Mouse (Mus musculus) embryonic fibroblast, embryonic 13.5 days (primary cell): Measurements from ENCODE around the gene Dgcr2. TPM values are rescaled to one million over a fixed set of nuclear protein-coding genes. Genes with fewer than 3 reads are reported as not detected.
A peak's percentile ranks its signal among the peaks of the same experiment; 100 is the strongest.

Experiments
- H3K27ac ChIP-seq: 2 replicates; pipeline ENCODE4 v1.5.1; 2012; ENCODE audit warnings: low read length, control low read depth, inconsistent platforms; ENCODE audit not compliant: insufficient read depth
- H3K4me1 ChIP-seq: 2 replicates; pipeline ENCODE4 v1.6.1; 2011; ENCODE audit warnings: low read length; ENCODE audit not compliant: control insufficient read depth, insufficient read depth
- H3K4me3 ChIP-seq: 2 replicates; pipeline ENCODE4 v1.5.1; 2011; ENCODE audit warnings: mild to moderate bottlenecking, control low read depth, low read length; ENCODE audit not compliant: insufficient read depth
- CTCF ChIP-seq: IDR thresholded peaks from 2 replicates; pipeline ENCODE4 v1.5.1; 2011; ENCODE audit warnings: mild to moderate bottlenecking, control low read depth, low read length, moderate library complexity, borderline replicate concordance; ENCODE audit not compliant: insufficient read depth
- POLR2A ChIP-seq: IDR thresholded peaks from 2 replicates; pipeline ENCODE4 v1.6.1; 2011; ENCODE audit warnings: low read depth, mild to moderate bottlenecking, control low read depth, low read length, moderate library complexity
- polyA plus RNA-seq: library from polyadenylated mRNA; stranded (reverse); fragments of >200 nt; gene quantifications from 2 replicates; pipeline ENCODE4 v1.2.4, GENCODE M21; 2011; ENCODE audit warnings: low read depth; ENCODE audit not compliant: missing spikeins, insufficient read length

Dgcr2 gene
- polyA plus RNA-seq, 1 experiment = 53.0 TPM

GRCm38 (mm10) chr16:17858592-17858991 is 39.8 kb downstream of the Dgcr2 start:
- no peak overlapping the region for H3K27ac ChIP-seq
- no peak overlapping the region for H3K4me3 ChIP-seq
- H3K4me1 ChIP-seq = no peaks in the 10 kb centered on the region
- TF ChIP-seq POLR2A (no peak), CTCF (peak; percentile 29; the same call in 1 of the 2 replicates)

GRCm38 (mm10) chr16:17857157-17857556 is 41.2 kb downstream of the Dgcr2 start:
- Histone ChIP-seq H3K4me3 (no peak overlapping the region), H3K27ac (no peak overlapping the region), H3K4me1 (no peaks in the 10 kb centered on the region)
- no peak for TF ChIP-seq POLR2A
- no peak for TF ChIP-seq CTCF

DNA sequence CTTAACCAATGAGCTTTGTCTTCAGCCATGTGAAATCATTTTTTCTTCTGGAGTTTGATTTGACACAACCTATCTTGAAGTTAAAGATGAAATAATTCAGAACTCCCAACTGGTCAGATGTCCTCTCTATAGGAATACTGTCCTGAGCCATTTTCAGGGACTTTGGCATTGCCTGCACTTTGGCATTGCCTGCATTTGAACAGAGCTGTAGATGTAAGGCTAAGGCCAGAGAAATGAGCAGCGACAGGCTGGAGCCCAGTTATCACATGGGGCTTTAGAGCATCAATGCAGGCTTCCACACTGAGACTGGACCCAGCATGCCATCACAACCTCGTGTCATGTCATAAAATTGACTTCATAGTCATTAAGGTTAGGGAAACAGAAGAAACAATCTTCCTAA is 45.1 kb downstream of the Dgcr2 start:
- Histone ChIP-seq H3K4me3 (no peak overlapping the region), H3K27ac (no peak overlapping the region), H3K4me1 (no peaks in the 10 kb centered on the region)
- no peak for TF ChIP-seq CTCF
- no peak for TF ChIP-seq POLR2A

DNA sequence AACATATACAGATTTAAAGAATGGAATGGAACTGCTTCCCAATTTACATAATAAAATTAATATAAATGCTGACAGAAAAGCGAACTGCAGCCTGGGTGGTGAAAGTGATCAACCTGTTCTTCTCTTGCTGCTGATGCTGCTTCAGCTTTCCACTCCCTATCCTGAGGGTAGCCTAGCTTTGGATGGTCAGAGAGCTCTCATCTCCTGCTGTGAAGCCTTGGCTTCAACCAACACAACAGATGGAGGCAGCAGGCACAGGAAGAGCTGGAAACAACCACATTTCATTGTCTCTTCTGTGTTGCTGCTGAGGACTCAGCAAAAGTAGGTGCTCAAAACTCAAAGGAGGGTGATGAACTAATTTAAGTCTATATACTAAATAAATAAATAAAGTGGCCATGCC is 46.5 kb downstream of the Dgcr2 start:
- TF ChIP-seq CTCF (no peak), POLR2A (no peak)
- no peak overlapping the region for H3K4me3 ChIP-seq
- no peak overlapping the region for H3K27ac ChIP-seq
- H3K4me1 ChIP-seq = no peaks in the 10 kb centered on the region

DNA sequence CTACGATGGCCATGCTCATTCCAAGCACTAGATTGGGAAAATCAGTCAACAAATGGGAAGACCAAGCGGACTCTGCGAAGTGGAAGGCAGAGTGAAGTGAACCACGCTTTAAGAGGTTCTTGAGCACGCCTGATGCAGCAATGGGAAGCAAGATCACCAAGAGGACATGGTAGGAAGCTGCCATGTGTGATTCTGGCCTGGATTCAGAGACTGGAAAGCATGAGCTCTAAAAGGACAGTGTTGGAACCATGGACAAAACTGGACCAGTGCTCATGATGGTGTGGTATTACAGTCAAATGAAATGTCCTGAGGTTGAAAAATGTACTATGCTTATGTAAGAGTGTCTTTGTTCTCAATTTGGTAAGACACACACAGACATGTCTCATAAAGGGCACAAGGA is 47.0 kb downstream of the Dgcr2 start:
- TF ChIP-seq CTCF (no peak), POLR2A (no peak)
- no peak overlapping the region for H3K27ac ChIP-seq
- no peak overlapping the region for H3K4me3 ChIP-seq
- no peaks in the 10 kb centered on the region for H3K4me1 ChIP-seq

DNA sequence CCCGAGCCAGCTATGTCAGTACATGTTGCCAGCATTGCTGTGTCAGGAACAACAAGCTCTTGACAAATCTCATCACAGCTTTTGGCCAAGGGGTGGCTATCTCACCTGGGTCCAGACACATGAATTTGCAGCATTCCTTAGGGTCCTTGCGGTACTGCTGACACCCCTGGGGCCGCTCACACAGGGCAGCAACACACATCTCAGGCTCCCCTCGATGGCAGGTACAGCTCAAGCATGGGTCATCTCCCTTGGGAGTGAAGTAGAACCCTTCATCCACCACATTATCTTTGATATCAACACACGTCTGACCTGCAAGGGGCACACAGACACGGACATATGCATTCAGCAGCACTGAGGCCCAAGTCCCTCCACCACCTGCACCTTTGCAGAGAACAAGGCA is 48.9 kb downstream of the Dgcr2 start:
- Histone ChIP-seq H3K4me1 (no peaks in the 10 kb centered on the region), H3K4me3 (no peak overlapping the region), H3K27ac (no peak overlapping the region)
- TF ChIP-seq POLR2A (no peak), CTCF (no peak)

DNA sequence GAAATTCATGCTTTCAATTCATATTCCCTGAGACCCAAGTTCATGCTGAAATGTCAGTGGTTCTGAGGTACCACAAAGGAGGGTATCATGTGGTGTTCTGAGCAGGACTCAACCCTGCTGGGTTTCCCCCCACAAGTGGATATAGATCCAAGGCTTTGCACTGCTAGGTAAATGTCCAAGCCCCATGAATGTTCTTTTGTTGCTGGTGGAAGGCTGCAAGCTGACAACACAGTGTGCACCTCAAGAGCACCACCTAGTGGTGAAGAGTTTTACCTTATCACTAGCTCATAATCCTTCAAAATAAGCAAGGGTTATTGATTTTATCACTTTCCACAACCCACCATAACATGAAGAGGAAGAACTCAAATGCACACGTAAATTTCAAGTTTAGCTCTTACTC is 49.4 kb downstream of the Dgcr2 start:
- H3K4me1 ChIP-seq = no peaks in the 10 kb centered on the region
- H3K4me3 ChIP-seq = no peak overlapping the region
- TF ChIP-seq POLR2A = no peak
- peak; percentile 66; the same call in 1 of the 2 replicates for TF ChIP-seq CTCF
- H3K27ac ChIP-seq = no peak overlapping the region

GRCm38 (mm10) chr16:17848431-17848830 is 49.9 kb downstream of the Dgcr2 start:
- no peak overlapping the region for H3K27ac ChIP-seq
- TF ChIP-seq POLR2A (no peak), CTCF (no peak)
- H3K4me1 ChIP-seq = no peaks in the 10 kb centered on the region
- H3K4me3 ChIP-seq = no peak overlapping the region

- no peak for TF ChIP-seq POLR2A
- TF ChIP-seq CTCF = no peak
- Histone ChIP-seq H3K4me1 (no peaks in the 10 kb centered on the region), H3K27ac (no peak overlapping the region), H3K4me3 (no peak overlapping the region)
Observed at GRCm38 (mm10) chr16:17843701-17844365, 54.5 kb downstream of the Dgcr2 start.

GRCm38 (mm10) chr16:17842437-17842836 is 55.9 kb downstream of the Dgcr2 start:
- H3K4me1 ChIP-seq = no peaks in the 10 kb centered on the region
- TF ChIP-seq POLR2A = no peak
- TF ChIP-seq CTCF = no peak
- no peak overlapping the region for H3K4me3 ChIP-seq
- no peak overlapping the region for H3K27ac ChIP-seq
